Mouse (Mus musculus) erythroblast, embryonic 14.5 days (primary cell): ENCODE data around the gene Snx3.

Source experiments
- GATA1 ChIP-seq: IDR thresholded peaks from 2 replicates; pipeline ENCODE4 v1.6.1; 2012; ENCODE audit warnings: low read length, inconsistent platforms, mixed read lengths
- TAL1 ChIP-seq: IDR thresholded peaks from 3 replicates; pipeline ENCODE4 v1.6.1; 2012; ENCODE audit warnings: low read length, inconsistent platforms, mixed read lengths

DNA sequence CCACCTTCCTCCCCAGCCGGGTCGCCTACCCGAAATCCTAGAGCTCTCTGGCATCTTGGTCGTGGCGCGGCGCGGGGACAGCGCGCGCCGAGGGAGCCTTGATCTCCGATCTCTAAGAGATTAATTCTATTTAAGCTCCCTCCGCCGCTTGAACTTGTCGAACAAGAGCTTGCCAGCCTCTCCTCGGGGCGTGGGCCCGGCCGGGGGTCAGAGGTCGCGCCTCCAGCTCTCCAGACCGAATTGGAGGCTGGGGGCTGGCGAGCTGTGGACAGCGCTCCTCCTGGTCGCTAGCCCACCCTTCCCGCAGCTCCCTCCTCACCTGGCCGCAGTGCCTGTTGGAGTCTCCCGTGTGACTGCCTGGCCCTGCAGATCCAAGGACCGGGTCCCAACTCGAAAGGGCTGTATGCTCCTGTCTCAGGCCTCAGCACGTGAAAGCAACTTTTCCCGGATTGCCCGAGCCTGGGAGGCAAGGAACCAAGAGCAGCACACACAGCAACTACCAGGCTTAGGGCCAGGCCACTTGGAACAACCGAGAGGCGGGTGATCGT lies 82.7 kb downstream of the Snx3 start:
- no peak for TF ChIP-seq GATA1
- no peak for TF ChIP-seq TAL1
